Mouse (Mus musculus) liver, embryonic 12.5 days (tissue): ENCODE measurements around the gene Rac2. TPM values are rescaled to one million over a fixed set of nuclear protein-coding genes. Genes with fewer than 3 reads are reported as not detected.

Source experiments
- ATAC-seq: fragments of 200-750 bp; cut with Nextera tagmentation; 2 replicates; pipeline ENCODE4 v1.8.0; 2017; ENCODE audit warnings: moderate number of reproducible peaks, mild to moderate bottlenecking, moderate library complexity
- H3K27ac ChIP-seq: fragments of 300-500 bp; sonication (generic); 2 replicates; pipeline ENCODE4 v1.5.1; 2016; ENCODE audit warnings: mild to moderate bottlenecking
- H3K27me3 ChIP-seq: fragments of 300-500 bp; sonication (generic); replicated peaks from 2 replicates; pipeline ENCODE4 v1.6.1; 2016; ENCODE audit warnings: mild to moderate bottlenecking, moderate library complexity
- H3K36me3 ChIP-seq: fragments of 300-500 bp; sonication (generic); 2 replicates; pipeline ENCODE4 v1.6.1; 2016; ENCODE audit warnings: mild to moderate bottlenecking, moderate library complexity
- H3K4me1 ChIP-seq: fragments of 300-500 bp; sonication (generic); 2 replicates; pipeline ENCODE4 v1.6.1; 2016
- H3K4me2 ChIP-seq: fragments of 300-500 bp; sonication (generic); 2 replicates; pipeline ENCODE4 v1.6.1; 2016; ENCODE audit warnings: mild to moderate bottlenecking, moderate library complexity
- H3K4me3 ChIP-seq: fragments of 300-500 bp; sonication (generic); 2 replicates; pipeline ENCODE4 v1.5.1; 2016; ENCODE audit warnings: mild to moderate bottlenecking, moderate library complexity
- H3K9ac ChIP-seq: fragments of 300-500 bp; sonication (generic); 2 replicates; pipeline ENCODE4 v1.6.1; 2016; ENCODE audit warnings: mild to moderate bottlenecking, moderate library complexity
- H3K9me3 ChIP-seq: fragments of 300-500 bp; sonication (generic); replicated peaks from 2 replicates; pipeline ENCODE4 v1.6.1; 2016; ENCODE audit warnings: mild to moderate bottlenecking, moderate library complexity
- WGBS: fragments of 180-500 bp; shearing (Covaris S2); methylation state at CpG from one replicate; pipeline ENCODE4 v1.1.7; 2016; ENCODE audit not compliant: insufficient replicate concordance; 5-methylcytosine and 5-hydroxymethylcytosine counted together
- polyA plus RNA-seq: library from polyadenylated mRNA; unstranded; fragments of >200 nt; fragmentation: Nextera tagmentation; extraction: Ambion mirVana; gene quantifications from 2 replicates; pipeline ENCODE4 v1.2.1, GENCODE M21; 2016

The Rac2 gene
- polyA plus RNA-seq, 1 experiment from 2014 or later: 90.9 TPM

GRCm38 (mm10) chr15:78597729-78598128, 25.1 kb upstream of the Rac2 start:
- Histone ChIP-seq H3K9me3 (no peaks in the 10 kb centered on the region), H3K27ac (peak overlapping the region; percentile 67; the same call in 1 of the 2 replicates), H3K4me3 (peak overlapping the region; percentile 33; the same call in 1 of the 2 replicates), H3K27me3 (no peaks in the 10 kb centered on the region), H3K4me2 (peak overlapping the region; percentile 32; the same call in 1 of the 2 replicates), H3K36me3 (no peaks in the 10 kb centered on the region), H3K9ac (no peak overlapping the region), H3K4me1 (peaks cover 13% of the 10 kb centered on the region; the same call in 1 of the 2 replicates)
- 20% methylated on average over 4 of the region's 4 CpGs for WGBS
- ATAC-seq: peak; percentile 55

GRCm38 (mm10) chr15:78596914-78597313, 24.3 kb upstream of the Rac2 start, which contains the start of gene Cyth4:
TSS of gene Cyth4 (plus strand) at chr15:78597047.
- H3K36me3 ChIP-seq: no peaks in the 10 kb centered on the region
- peak within 1 kb of the TSS; percentile 67 for H3K27ac ChIP-seq
- H3K4me2 ChIP-seq: peak within 1 kb of the TSS; percentile 32
- H3K9me3 ChIP-seq: no peaks in the 10 kb centered on the region
- peaks cover 16% of the 10 kb centered on the region for H3K4me1 ChIP-seq
- H3K9ac ChIP-seq: no peak within 1 kb of the TSS
- WGBS: 23% methylated on average over 7 of the region's 7 CpGs
- H3K27me3 ChIP-seq: no peaks in the 10 kb centered on the region
- ATAC-seq: no peak
- H3K4me3 ChIP-seq: peak within 1 kb of the TSS; percentile 33

GRCm38 (mm10) chr15:78596504-78596903, 23.9 kb upstream of the Rac2 start:
- no peak overlapping the region for H3K4me3 ChIP-seq
- H3K9me3 ChIP-seq: no peaks in the 10 kb centered on the region
- 0 out of 2 replicates have a peak overlapping the region, but pooled peaks have one; percentile 32 for H3K4me2 ChIP-seq
- no peaks in the 10 kb centered on the region for H3K27me3 ChIP-seq
- H3K4me1 ChIP-seq: peaks cover 19% of the 10 kb centered on the region
- peak overlapping the region; percentile 53; the same call in 1 of the 2 replicates for H3K27ac ChIP-seq
- no peak for ATAC-seq
- no peaks in the 10 kb centered on the region for H3K36me3 ChIP-seq
- 37% methylated on average over 6 of the region's 6 CpGs for WGBS
- no peak overlapping the region for H3K9ac ChIP-seq

DNA sequence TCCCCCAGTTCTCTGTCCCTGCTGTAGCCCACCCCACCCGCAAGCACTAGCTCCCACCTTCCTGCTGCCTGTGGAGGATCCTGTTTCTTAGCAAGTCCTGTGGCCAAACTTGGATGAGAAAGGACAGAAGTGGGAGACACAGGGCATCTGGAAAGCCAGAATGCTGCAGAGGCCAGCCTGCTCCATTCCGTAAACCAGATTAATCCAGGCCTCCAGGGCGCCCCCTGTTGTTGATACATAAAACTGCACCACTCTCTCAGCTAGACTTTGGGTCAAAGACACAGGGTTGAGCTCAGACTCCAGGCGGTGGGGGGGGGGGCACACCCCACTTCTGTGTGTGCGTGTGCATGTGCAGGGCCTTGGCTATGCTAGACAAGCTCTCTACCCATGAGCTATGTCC, 22.9 kb upstream of the Rac2 start:
- Histone ChIP-seq H3K4me2 (no peak overlapping the region), H3K27me3 (no peaks in the 10 kb centered on the region), H3K4me1 (peaks cover 19% of the 10 kb centered on the region), H3K9me3 (no peaks in the 10 kb centered on the region), H3K36me3 (no peaks in the 10 kb centered on the region), H3K9ac (no peak overlapping the region), H3K27ac (no peak overlapping the region), H3K4me3 (no peak overlapping the region)
- no peak for ATAC-seq
- 43% methylated on average over 5 of the region's 5 CpGs for WGBS

DNA sequence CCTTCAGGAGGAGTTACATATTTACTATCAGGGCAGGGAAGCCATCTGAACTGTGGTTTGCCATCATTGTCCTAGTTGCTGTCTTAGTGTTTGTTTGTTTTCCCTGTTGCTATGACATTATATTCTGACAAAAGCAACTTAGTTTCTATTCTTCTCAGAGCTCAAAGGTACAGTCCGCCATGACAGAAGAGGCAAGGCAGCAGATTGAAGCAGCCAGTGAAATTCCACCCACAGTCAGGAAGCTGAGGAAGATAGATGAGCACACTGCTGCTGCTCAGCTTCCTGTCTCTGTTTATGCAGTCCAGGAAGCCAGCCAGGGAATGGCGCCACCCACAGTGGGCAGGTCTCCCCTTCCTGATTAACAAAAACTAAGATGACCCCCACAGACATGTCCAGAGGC, 22.2 kb upstream of the Rac2 start:
- WGBS: 73% methylated on average over 2 of the region's 2 CpGs
- H3K9me3 ChIP-seq: no peaks in the 10 kb centered on the region
- H3K27me3 ChIP-seq: no peaks in the 10 kb centered on the region
- H3K36me3 ChIP-seq: no peaks in the 10 kb centered on the region
- no peak overlapping the region for H3K9ac ChIP-seq
- no peak overlapping the region for H3K4me2 ChIP-seq
- peaks cover 19% of the 10 kb centered on the region for H3K4me1 ChIP-seq
- no peak overlapping the region for H3K4me3 ChIP-seq
- no peak overlapping the region for H3K27ac ChIP-seq
- ATAC-seq: no peak

DNA sequence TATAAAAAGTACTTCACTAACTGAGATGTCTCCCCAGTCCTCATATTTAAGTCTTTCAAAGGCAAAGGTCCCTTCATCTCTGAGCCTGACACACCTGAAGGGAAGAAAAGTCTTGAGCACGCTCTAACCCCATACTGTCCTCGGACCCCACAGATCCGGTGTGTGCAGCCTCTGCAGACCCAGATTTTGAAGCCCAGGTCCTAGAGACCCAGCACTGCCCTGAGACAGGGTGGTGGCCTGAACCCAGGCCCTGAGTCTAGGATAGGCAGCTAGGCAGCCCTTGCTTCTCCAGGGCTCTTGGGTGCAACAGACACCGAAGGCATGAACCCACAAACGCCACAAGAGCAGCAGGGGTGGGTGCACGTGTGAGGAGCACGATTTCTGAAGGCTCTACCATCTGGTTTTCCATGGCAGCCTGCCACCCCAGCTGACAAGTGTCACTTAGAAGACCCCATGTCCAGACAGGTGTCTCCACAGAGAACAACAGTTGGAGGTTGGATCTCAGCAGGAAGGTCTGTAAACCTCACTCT, 21.4 kb upstream of the Rac2 start:
- 69% methylated on average over 7 of the region's 7 CpGs for WGBS
- ATAC-seq: no peak

DNA sequence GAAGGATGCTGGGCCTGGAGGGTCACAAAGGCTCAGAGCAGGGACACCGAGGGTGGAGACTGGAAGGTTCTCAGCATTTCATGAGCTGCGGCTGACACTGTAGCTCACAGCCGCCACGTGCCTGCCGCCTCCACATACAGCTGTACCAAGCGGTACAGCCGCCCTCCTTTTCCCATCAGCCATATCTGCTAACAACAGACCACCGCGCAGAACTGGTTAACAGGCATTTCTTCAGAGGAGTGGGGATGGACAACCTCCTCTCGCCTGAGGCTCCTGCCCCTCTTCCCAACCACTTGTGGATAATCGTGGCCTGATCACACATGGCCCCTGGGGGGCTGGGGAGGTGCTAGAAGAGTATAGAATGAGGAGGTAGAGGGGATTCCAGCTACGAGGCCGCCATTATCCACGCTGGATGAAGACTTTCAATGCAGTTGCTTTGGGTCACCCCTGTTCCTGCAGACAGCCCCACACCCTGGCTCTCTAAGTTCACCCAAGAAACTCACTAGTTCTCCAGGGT, 19.9 kb upstream of the Rac2 start:
- H3K36me3 ChIP-seq: no peaks in the 10 kb centered on the region
- ATAC-seq: no peak
- H3K4me1 ChIP-seq: peaks cover 19% of the 10 kb centered on the region
- no peak overlapping the region for H3K9ac ChIP-seq
- WGBS: 65% methylated on average over 14 of the region's 14 CpGs
- no peaks in the 10 kb centered on the region for H3K27me3 ChIP-seq
- no peak overlapping the region for H3K4me2 ChIP-seq
- H3K27ac ChIP-seq: no peak overlapping the region
- H3K9me3 ChIP-seq: no peaks in the 10 kb centered on the region
- H3K4me3 ChIP-seq: no peak overlapping the region

More for the DNA sequence above, 21.4 kb upstream of the Rac2 start:
- no peaks in the 10 kb centered on the region for H3K9me3 ChIP-seq
- H3K4me1 ChIP-seq: peaks cover 16% of the 10 kb centered on the region
- H3K9ac ChIP-seq: no peak overlapping the region
- H3K27ac ChIP-seq: no peak overlapping the region
- no peak overlapping the region for H3K4me3 ChIP-seq
- no peaks in the 10 kb centered on the region for H3K27me3 ChIP-seq
- no peak overlapping the region for H3K4me2 ChIP-seq
- H3K36me3 ChIP-seq: no peaks in the 10 kb centered on the region

DNA sequence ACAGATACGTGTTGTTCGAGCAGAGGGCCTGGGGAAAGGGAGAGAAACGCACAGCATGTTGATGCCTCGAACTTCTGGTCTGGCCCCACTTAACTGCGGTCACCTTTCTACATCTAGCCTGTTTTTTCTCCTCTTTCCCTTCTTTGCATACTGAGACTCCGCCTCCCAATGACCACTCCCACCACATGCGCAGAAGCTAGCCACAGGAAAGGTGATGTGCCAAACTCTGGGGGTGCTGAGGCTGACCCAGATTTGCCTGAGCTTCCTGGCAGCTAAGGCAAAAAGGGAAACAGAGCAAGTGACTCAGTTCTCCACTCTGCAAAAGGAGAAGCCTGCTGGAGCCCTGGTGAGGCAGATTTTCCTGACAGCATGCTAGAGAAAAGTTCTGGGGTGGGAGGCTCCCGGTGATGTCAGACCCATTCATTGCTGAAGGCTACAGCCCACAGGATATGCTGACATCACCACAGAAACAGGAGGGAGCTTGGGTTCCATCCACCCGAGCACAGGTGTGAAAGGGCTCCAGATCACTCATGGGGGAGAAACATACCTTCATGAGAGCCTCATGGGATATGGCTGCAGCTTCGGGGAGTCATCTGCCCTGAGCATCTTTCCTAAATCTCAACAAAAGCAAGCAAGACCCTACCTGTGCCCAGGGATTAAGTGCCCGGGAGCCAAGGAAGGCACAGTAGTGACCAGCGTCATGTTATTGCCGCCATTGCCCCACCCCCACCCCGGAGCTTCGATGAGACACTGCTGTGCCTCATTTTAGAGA, 19.3 kb upstream of the Rac2 start:
- peaks cover 19% of the 10 kb centered on the region for H3K4me1 ChIP-seq
- H3K27ac ChIP-seq: no peak overlapping the region
- no peaks in the 10 kb centered on the region for H3K27me3 ChIP-seq
- no peak overlapping the region for H3K4me3 ChIP-seq
- WGBS: 43% methylated on average over 15 of the region's 15 CpGs
- no peak for ATAC-seq
- no peaks in the 10 kb centered on the region for H3K9me3 ChIP-seq
- no peak overlapping the region for H3K9ac ChIP-seq
- no peak overlapping the region for H3K4me2 ChIP-seq
- H3K36me3 ChIP-seq: no peaks in the 10 kb centered on the region

DNA sequence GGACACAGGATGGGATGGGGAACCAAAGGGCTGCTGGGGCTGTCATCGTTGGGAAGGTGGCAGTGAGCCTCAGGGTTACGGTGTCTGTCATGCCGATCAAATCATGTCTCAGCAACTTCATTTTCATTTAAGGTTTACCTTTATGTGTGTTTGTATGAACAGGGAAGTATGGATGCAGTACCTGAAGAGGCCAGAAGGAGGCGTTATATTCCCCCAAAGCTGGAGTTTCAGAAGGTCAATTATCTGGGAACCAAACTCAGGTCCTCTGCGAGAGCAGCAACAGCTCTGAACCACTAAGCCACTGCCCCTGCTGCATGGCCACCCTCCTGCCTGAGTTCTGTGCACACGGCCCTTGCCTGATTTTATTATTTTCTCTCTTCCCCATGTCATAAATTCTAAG, 18.2 kb upstream of the Rac2 start:
- Histone ChIP-seq H3K4me1 (peaks cover 19% of the 10 kb centered on the region), H3K27me3 (no peaks in the 10 kb centered on the region), H3K4me3 (no peak overlapping the region), H3K4me2 (no peak overlapping the region), H3K9me3 (no peaks in the 10 kb centered on the region), H3K9ac (no peak overlapping the region), H3K27ac (no peak overlapping the region), H3K36me3 (no peaks in the 10 kb centered on the region)
- no peak for ATAC-seq
- 65% methylated on average over 6 of the region's 6 CpGs for WGBS

DNA sequence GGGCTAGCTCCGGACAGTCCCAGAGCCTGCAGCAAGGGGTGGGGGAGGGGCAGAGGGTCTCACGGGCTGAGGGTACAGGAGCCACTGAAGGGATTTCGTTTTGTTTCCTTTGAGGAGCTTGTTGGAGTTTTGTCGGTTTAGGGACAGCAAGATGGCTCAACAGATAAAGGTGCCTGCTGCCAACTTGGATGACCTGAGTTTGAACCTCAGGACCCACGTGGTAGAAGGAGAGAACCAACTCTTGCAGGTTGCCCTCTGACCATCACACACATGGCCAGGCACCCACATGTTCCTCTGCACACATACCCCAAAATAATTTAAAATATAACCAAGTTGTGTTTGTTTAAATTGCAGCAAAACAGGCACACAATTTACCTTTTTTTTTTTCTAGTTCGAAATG, 17.4 kb upstream of the Rac2 start:
- Histone ChIP-seq H3K9me3 (no peaks in the 10 kb centered on the region), H3K9ac (no peak overlapping the region), H3K4me3 (no peak overlapping the region), H3K27ac (no peak overlapping the region), H3K36me3 (no peaks in the 10 kb centered on the region), H3K4me2 (no peak overlapping the region), H3K4me1 (peaks cover 19% of the 10 kb centered on the region), H3K27me3 (no peaks in the 10 kb centered on the region)
- WGBS: 36% methylated on average over 6 of the region's 6 CpGs
- no peak for ATAC-seq

DNA sequence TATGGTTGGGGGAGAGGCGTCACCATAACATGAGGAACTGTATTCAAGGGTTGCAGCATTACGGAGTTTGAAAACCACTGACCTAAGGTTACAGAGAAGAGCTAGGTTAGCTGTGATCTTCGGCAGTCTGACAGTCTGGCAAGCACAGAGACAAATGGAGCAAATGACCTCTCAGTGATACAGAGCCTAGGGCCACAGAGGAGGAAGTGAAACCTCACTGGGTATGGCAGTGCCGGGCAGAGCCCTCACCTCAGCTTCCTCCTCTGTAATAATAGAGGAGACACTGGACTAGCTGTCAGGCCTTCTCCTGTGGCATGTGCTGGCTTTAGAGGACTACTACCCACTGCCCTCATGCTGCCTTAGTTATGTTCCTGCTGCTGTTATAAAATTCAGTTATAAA, 16.3 kb upstream of the Rac2 start:
- H3K27ac ChIP-seq: no peak overlapping the region
- no peak overlapping the region for H3K4me3 ChIP-seq
- H3K36me3 ChIP-seq: no peaks in the 10 kb centered on the region
- H3K9ac ChIP-seq: no peak overlapping the region
- no peak overlapping the region for H3K4me2 ChIP-seq
- ATAC-seq: no peak
- no peaks in the 10 kb centered on the region for H3K27me3 ChIP-seq
- no peaks in the 10 kb centered on the region for H3K9me3 ChIP-seq
- 51% methylated on average over 4 of the region's 4 CpGs for WGBS
- peaks cover 19% of the 10 kb centered on the region for H3K4me1 ChIP-seq

GRCm38 (mm10) chr15:78588049-78588448, 15.5 kb upstream of the Rac2 start:
- no peaks in the 10 kb centered on the region for H3K9me3 ChIP-seq
- H3K9ac ChIP-seq: no peak overlapping the region
- ATAC-seq: peak; percentile 30; the same call in 1 of the 2 replicates
- H3K4me1 ChIP-seq: peaks cover 19% of the 10 kb centered on the region
- H3K4me3 ChIP-seq: no peak overlapping the region
- H3K4me2 ChIP-seq: no peak overlapping the region
- H3K36me3 ChIP-seq: no peaks in the 10 kb centered on the region
- H3K27ac ChIP-seq: no peak overlapping the region
- WGBS: 24% methylated on average over 4 of the region's 4 CpGs
- no peaks in the 10 kb centered on the region for H3K27me3 ChIP-seq
